Mouse (Mus musculus) right cerebral cortex, postnatal 4 days (tissue): ENCODE measurements around the gene Grpel1.

Experiments used
- DNase-seq: peaks from one replicate; pipeline ENCODE4 v3.0.0-alpha.2; 2022

Grpel1 gene

DNA sequence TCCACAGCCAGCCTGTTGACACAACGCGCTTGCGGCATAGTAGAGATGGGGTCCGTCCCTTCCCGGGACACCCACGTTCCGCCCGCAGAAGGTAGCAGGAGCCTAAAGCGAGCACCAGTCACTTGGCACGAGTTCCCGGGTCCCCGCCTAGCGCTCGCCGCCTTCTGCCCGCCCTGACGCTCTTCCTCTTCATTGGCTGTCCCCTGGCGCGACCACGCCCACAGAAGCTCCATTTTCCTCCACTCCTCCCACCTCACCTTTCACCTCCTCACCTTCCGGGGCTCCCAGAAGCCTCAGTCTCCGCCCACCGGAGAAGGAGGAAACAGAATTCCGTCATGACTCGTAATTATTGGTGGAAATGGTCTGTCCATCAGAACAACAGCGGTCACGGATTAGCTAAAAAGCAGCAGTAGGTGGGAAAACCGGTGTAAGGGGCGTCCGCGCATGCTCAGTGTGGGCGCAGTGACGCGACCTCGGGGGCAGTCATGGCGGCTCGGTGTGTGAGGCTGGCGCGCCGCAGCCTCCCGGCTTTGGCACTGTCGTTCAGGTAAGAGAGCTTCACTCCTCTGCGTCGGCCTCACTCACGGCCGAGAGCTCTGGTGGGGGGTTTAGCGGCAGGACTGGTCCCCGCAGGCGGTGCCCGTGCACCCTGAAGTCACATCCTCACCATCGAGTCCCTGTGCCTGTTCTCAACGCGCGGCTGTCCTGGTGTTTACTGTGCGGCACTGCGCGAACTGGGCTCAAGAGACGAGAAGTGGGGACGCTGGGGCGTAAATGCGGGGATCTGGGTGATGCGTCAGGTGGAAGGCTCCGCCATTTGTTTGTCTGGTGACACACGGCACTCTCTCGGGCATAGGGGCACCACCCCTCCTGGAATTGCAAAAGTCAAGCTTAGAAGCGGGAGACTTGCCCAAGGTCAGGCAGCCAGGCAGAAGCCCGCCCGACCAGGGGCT lies at the start of gene Grpel1:
Gene Grpel1 (plus strand): TSS at position 290 of the 953 bp plus-strand sequence.
- DNase-seq: peak; percentile 97

DNA sequence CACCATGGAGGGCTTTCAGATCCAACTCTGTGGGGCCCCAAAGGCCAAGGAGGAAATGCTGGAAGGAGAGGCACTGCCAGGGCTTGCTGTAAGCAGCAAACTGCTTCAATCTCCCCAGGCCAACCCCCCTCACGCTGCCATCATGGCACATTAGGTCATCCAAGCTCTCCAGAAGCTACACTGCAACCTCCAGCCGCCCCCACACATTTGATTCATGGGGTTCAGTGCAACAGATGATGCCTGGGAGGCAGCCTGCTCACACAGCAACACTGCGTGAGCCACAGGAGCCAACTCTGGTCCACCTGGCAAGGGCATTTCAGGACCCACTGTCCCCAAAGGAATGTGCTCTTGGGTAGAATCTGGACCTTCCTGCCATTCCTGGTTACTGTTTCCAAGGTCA lies 44.9 kb upstream of the Grpel1 start:
- no peak for DNase-seq

DNA sequence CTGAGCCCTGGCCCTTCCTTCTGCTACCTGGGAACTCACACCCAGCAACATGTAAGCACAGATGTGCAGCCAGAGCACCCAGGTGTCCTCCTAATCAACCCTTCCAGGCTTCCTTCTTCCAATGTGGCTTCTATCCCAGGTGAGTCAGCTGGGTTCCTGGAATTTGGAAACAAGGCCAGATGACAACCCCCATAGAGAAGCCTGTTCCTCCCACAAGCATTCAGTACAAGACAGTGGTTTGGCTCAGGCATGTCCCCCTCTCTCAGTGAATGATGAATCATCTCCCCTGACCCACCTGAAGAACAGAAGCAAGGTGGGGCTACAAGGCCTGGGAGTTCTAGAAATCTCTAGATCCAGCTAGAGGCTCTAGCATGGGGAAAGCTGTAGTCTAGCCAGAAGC lies 42.1 kb upstream of the Grpel1 start:
- no peak for DNase-seq

DNA sequence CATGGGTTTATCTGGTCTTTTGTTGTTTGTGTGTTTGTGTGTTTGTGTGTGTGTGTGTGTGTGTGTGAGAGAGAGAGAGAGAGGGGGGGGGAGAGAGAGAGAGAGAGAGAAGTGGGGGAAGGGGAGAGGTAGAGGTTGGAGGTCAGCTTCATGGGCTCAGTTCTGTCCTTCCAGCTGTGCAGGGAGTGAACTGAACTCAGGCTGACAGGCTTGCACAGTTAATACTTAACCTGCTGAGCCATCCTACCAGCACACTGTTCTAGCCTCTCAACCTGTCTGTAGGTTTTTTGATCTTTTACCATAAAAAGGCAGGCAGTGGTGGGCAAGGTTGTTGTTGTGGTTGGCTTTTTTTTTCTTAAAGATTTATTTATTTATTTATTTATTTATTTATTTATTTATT lies 40.1 kb upstream of the Grpel1 start:
- no peak for DNase-seq

DNA sequence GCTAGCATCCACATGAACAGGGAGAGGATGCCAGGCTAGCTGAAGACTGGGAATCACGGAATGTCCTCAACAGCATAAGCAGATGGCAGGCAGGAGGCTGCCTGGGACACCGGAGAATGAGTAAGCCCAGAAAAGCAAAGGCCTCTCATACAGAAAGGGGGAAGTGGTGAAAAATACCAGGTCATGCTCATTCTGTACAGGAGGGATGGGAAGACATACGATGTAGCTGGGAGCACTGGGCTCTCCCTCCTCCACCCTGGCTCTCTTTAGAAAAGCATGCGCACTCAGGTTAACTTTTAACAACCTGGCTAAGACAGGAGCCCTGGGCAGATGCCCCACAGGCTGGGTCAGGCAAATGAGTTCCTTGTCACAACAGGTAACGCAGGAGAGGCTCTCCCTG lies 38.4 kb upstream of the Grpel1 start:
- DNase-seq: no peak

GRCm38 (mm10) chr5:36427831-36428230 lies 37.0 kb upstream of the Grpel1 start:
- DNase-seq: no peak

DNA sequence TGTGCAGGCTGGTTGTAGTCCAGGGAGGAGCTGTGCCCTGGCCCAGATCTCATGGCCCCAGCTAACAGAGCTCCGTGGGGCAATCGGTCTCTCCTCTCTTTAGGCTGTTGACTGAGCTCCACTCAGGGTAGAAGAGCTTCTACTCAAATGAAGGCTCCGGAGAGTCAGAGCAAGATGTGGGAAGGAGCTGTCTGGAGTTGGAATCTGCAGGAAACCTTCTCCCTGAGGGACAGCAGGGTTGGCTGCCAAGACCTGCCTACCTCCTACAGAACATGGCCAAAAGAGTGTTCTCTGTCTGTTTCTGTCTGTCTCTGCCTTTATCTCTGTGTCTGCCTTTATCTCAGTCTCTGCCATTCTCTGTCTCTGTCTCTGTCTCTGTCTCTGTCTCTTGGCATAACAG lies 35.2 kb upstream of the Grpel1 start:
- no peak for DNase-seq

GRCm38 (mm10) chr5:36431711-36432110 lies 33.1 kb upstream of the Grpel1 start:
- DNase-seq: no peak

GRCm38 (mm10) chr5:36434398-36434967 lies 30.3 kb upstream of the Grpel1 start:
- no peak for DNase-seq

DNA sequence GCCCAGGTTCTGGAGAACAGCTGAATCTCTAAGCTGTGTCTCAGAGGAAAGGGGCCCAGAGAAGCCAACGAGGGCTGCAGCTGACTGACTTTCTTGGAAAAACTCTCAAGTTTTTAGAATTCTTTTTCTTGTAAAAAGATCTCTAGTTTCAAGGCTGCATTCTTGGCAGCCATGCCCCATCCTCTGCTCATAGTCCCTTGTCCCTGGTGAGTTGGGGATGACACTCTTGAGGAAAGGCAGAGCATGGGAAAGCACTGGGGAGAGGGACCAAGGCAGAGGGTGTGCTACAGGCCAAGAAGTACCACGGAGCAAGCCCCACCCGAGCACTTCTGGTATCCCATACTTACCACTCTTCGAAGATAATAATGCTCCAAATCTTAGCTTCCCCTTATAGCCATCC lies 27.9 kb upstream of the Grpel1 start:
- no peak for DNase-seq

GRCm38 (mm10) chr5:36440741-36441140 lies 24.1 kb upstream of the Grpel1 start:
- DNase-seq: no peak

GRCm38 (mm10) chr5:36444611-36445010 lies 20.2 kb upstream of the Grpel1 start:
- no peak for DNase-seq

DNA sequence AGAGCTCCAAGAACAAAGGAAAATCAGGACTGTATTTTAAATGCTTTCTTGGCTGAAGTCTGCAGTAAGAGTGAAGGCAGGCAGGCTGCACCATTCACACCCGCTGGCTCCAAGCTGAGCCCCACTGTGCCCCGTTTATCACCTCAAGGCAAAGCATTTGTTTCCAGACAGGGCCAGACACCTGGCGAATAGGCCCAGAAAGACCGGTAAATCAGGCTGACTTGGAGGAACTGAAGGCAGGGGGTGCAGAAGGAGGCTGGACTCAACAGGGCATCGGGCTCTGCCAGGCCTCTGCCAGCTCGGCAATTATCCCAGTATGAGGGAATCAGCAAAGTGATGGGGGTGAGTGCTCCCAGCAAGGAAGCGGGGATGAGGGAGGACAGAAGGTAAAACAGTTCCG lies 19.8 kb upstream of the Grpel1 start:
- DNase-seq: no peak

DNA sequence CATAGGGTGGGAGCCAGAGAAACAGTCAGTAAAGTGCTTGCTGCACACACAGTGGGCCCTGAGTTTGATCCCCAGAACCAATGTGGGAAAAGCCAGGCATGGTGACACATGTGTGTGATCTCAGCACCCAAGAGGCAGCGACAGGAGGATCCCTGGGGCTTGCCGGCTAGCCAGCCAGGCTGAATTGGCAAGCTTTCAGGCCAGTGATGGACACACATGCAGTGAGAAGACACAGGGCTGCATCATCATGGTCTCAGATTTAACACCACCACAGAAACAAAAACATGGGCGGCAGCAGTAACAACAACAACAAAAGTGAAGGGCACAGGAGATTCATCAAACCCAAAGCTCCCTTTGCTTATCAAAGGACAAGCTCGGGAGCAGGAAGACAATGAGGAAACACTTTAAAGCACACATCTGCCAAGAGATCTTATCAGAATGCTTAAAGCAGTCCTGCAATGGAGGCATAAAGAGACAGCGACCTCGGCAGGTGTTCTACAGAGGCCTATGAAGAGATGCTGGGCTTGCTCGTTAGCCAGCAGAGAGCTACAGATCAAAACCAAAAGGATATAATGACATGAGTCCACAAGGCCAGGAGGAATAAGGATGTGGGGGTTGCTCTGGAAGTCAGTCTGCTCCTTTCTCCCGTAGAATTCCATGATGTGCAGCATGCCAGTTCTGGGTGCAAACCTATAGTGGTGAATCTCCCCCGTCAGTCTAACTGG lies 18.5 kb upstream of the Grpel1 start:
- no peak for DNase-seq

DNA sequence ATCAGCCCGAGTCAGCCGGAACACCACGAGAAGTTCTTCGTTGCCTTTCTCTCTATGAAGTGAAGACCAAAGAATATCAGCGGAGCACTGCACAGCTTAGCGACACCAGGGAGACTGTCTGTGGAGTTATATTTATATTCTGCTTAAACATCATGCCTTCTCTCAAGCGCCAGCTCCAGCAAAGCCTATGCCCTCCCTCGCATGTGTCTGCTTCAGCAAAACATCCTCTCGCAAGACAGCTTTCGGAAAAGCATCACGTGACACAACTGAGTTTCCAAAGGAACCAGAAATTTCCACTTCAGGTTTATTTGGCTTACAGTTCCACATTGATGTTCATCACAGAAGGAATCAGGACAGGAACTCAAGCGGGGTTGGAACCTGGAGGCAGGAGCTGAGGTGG lies 16.9 kb upstream of the Grpel1 start:
- DNase-seq: no peak

DNA sequence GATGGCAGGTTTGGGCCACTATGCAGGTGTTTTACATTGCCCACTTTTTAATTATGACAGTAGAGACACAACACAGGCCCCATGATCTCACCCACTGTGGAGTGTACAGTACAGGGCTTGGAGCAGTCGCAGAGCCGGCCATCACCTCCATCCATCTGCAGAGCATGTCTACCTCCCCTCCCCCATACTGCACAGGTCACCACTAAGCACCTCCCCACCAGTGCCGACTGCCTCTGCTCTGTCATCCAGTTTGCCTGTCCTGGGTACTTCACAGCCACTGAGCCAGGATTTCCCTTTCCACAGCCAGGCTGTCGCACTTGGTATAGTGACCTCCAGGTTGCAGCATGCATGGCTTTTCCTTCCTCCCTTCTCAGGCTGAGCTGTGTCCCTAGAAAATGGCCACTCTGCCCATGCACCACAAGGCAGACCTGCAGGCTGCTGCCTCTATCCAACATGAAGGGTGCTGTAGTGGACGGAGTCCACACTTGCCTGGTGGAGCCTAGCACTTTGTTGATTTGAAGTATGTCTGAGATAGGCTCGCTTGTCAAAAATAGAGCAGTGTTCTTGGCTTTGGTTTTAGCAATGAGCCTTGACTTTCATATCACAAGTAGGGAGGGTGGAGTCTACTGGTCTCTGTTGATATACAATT lies 15.0 kb upstream of the Grpel1 start:
- DNase-seq: no peak

GRCm38 (mm10) chr5:36451119-36451518 lies 13.7 kb upstream of the Grpel1 start:
- DNase-seq: no peak

GRCm38 (mm10) chr5:36451872-36452389 lies 12.9 kb upstream of the Grpel1 start:
- DNase-seq: no peak

DNA sequence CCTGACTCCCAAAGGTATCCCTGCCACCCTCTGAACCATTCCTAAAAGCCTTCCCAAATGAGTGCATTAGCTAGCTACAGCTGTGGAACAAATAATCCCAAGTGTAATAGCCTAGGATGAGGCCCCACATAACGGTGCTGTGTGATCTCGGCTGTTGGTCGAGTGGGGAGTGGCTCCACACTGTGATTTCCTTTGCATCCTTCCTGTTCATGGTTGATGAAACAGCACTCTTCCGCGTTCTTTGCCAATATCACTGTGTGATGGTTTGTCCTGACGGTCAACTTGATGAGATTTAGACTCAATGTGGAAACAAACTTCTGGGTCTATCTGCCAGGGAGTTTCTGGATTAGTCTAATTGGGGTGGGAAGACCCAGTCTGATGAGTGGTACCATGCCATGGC lies 12.0 kb upstream of the Grpel1 start:
- DNase-seq: no peak

DNA sequence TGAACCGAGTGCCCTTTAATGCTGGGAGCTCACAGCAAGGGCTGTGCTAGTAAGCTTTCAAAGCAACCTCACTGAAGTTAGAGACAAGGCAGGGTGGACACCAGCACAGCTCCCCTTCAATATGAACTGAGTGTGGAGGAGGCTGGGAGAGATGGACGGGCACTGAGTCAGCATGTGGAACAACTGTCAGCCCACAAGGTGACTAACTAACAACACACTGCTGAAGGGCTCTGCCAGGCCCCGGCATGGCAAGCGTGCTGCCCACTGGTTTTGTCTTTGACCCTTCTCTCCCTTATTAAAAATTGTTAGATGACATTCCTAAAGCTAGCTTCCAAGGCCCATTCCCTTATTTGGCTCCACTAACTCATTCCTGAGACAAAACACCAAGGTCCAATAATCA lies 7.1 kb upstream of the Grpel1 start:
- no peak for DNase-seq

- DNase-seq: no peak
Measured at GRCm38 (mm10) chr5:36458926-36459325, 5.9 kb upstream of the Grpel1 start.

GRCm38 (mm10) chr5:36460712-36461111 lies 4.1 kb upstream of the Grpel1 start:
- no peak for DNase-seq

GRCm38 (mm10) chr5:36461231-36461630 lies 3.6 kb upstream of the Grpel1 start:
- DNase-seq: no peak
